Mouse (Mus musculus) heart, postnatal 25 days (tissue): ENCODE results near the gene Gp2. TPM values are rescaled to one million over a fixed set of nuclear protein-coding genes. Genes with fewer than 3 reads are reported as not detected.

Experiments
- DNase-seq: peaks from one replicate; pipeline ENCODE4 v3.0.0; 2022; ENCODE audit warnings: low spot score
- intact Hi-C: fragments of 180-260 bp; cut with DNase I; formaldehyde crosslinking; loops from one replicate; pipeline ENCODE4 v1.15.1; 2025
- total RNA-seq, 2 experiments: library from RNA; stranded (reverse); gene quantifications; 2 replicates each; pipeline ENCODE4 v1.2.3; 2021

Gp2 gene
- not detected for total RNA-seq

DNA sequence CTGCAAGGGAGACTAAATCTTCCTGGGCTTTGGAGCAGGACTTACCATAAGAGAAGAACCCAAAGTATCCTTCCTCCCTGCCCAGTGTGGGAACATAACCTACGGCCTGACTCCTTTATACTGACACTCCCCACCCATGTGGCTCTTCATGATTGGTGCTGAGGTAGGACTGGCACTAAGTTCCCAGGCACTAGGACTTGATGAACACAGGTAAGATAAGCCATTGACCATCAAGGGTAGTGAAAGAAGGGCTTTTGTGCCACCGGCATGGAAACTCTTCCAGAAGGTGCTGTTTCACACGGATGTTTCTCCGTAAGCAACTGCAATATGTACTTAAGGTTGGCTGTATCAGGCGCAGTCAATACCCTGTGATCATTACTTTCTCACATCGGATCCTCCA is at the start of gene Gp2:
Gp2 (minus strand) TSS at position 101 of the 400 bp plus-strand sequence.
- DNase-seq: no peak
- intact Hi-C loops: no loop called here

DNA sequence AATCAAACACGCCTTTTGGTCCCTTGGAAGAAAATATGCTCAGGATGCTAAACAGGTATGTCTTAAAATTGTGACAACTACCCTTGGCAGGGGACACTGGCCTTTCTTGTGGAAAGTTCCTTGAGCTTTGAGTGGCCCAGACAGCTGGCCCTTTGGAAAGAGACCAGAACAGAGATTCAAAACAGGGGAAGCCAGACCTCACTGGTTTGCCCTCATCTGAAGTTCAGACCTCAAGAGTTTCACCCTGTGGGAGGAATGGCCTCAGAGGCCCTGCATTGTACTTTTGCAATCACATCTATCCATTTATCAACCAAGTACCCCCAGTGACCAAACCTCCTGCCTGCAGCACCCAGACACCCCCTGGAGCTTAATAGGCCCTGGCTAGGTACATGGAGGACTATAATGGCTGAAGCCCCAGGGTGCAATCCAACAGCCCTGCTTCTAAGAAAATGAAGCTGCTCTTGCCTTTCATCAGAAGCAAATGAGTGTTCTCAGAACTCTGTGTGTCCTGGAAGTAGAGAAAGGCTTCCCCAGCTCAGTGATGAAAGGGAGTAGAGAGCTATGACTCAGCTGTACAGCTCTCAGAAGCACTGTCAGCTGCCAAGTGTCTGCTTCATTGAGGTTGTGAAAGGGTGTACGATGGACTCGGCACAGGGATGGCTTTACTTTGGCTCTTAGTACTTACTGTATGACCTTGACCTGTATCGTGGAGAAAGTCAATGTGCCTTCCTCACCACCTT is 31.1 kb upstream of the Gp2 start:
- intact Hi-C loops: no loop called here
- DNase-seq: no peak

DNA sequence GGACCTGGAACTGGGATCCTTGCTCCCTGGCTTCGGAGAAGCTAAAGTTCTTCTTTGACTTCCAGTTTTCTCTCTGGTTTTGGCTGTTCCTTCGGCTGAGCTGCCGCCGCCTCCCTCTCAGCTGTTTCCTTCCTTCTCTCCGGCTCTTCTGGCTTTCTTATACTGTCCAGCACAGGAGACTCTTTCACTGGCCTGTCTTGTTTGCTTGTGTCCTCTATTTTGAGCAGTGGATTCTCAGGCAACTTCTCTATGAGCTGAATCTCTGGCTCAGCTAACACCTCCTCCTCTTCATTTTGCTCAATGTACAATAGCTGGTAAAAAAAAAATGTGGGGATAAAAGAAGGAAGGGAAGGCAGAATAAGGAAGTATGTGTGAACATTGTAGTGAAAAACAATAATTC is 27.6 kb upstream of the Gp2 start:
- DNase-seq: no peak
- intact Hi-C loops: no loop called here

DNA sequence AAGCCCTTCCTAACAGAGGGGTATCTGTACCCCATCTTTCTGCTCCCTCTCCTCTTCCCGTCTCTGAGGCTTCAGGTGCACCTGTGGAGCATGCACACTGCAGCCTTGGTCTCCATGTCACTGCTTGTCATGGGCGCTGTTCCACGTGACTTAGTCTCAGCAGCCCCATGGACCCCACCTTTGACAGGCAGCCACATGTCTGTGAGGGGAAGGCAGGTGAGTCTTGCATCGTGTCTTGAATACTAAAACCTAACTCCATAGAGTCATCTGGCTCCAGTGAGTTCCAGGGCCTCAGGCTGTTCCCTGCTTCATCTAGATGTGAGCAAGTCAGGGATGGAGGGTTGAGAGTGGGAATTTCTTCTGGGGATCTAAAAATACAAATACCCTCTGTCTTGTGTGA is 25.1 kb upstream of the Gp2 start:
- no peak for DNase-seq
- intact Hi-C loops: no loop called here

DNA sequence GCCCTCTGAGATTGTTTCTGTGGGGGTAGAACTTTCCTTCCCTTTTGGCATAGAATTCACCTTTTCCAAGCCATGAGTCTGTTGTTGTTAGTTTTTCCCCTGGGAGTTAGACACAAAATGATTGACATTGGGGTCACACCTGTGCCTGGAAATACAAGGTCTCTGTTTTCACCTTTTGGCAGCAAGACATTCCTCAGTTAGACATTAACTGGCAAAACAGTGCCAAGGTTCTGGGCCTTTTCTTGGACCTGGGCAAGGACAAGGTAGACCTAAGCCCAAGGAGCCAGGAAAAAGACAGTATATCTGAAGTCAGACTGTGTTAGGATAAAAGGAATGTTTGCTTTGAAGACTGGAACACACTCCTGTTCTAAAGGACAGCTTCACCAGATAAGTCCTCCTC is 20.2 kb upstream of the Gp2 start, which contains the start of gene Umod:
Umod (minus strand) TSS at position 27 of the 400 bp plus-strand sequence.
- intact Hi-C loops: no loop called here
- DNase-seq: no peak

DNA sequence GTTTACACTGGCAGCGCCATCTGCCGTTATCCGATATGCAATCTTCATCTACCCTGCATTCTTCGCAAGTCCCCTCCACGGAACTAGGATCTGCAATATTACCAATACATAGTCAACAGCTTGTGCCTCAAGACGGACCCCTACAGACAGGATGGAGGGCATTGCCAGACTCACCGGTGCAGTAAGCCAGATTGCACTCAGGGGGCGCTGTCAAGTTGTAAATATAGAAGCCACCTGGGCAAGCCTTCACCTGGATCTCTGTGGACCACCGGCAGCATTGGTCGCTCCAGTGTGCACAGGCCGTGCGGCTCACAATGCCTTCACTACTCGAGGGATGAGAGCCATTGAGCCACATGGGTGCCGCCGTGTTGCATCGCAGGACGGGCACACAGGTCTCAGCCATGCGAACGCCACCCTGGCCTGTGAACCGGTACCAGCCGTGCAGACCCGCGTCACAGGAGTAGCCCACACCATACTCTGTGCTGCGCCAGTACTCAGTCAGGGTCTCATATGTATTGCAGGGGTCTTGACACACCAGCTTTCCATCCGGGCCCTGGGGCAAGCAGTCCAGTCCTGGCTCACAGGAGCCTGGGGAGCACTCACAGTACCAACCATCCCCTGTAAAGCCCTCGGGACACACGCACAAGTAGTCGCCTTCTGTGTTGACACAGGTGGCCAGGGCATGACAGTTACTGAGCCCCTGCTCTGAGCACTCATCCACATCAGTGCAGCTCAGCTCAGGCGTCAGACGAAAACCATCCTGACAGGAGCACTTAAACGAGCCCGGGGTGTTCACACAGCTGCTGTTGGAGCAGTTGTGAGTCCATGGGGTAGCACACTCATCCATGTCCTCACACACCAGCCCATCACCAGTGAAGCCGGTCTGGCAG is 17.7 kb upstream of the Gp2 start:
- DNase-seq: no peak
- intact Hi-C loops: no loop called here

DNA sequence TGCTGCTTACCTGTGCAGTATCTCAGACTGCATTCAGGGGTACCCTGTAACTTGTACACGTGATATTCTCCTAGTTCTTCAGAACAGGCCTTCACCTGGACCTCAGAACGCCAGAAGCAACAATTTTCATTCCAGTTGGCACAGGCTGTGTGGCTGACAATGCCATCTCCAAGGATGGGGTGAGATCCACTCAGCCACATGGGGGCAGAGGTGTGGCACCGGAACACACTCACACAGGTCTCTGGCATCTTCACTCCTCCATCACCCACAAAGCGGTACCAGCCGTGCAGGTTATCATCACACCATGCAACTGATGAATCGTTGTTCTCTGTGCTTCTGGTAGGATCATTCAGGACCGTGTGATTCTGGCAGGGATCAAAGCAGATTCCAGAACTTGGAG is 4.9 kb downstream of the Gp2 start:
- intact Hi-C loops: no loop called here

DNA sequence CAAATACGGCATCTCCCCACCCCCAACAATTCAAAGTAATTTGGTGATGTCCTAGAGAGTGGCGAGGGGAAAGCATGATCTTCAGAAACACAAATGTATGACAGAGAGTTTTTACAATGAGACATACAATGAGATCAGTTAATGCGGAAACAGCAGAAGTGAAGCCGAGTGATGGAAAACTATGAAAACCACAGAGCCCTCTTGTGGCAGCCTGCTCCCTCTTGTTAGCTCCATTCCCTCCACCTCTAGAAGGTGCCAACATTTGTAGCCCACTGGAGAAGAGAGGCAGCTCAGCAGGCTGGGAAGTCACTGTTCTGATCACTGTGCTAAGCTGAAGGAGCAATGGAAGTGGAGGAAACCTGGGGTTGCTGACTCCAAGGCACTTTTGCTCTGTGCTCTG is 15.2 kb downstream of the Gp2 start:
- DNase-seq: no peak
- intact Hi-C loops: no loop called here

More for the DNA sequence above, 4.9 kb downstream of the Gp2 start:
- DNase-seq: no peak

DNA sequence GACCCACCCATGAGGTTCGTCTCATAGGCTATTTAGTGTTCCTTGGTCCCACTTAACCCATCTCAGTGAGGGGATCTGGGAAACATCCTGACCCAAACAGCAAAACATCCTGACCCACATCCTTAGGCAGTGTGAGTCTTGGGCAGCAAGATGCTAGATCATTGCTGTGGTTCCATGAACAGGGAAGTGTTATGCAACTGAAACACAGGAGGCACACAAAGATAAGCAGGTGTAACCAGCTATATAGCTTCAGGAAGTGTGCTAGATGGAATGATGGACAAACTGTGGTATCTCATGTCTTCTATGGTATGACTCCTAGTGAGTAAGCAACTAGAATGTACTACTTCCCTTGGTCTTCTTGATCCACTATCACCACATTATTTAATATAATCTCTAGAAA is 17.1 kb downstream of the Gp2 start:
- DNase-seq: no peak
- intact Hi-C loops: no loop called here

DNA sequence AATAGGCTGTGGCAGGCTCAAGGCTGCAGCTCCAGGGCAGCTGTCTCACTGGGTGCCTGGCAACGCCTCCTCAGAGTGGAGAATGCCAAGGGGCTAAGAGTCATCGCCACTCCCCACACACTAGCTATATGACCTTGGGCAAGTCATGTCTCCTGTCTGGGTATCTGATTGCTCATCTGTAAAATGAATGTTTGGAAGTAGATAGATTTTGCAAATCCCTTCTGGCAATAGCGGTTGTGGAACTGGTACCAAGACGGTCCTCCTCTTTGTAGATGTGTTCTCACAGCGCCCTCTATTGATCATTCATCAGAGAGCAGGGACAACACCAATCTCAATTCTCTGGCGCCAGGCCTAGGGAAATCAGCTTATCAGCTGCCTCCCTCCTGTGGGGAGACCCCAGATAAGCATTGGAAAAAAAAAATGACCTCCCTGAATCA is 31.9 kb downstream of the Gp2 start:
- DNase-seq: no peak
- intact Hi-C loops: loop anchor here (5.0 kb wide), 1 partner anchor 405 kb away; no protein-coding TSS in a partner anchor

DNA sequence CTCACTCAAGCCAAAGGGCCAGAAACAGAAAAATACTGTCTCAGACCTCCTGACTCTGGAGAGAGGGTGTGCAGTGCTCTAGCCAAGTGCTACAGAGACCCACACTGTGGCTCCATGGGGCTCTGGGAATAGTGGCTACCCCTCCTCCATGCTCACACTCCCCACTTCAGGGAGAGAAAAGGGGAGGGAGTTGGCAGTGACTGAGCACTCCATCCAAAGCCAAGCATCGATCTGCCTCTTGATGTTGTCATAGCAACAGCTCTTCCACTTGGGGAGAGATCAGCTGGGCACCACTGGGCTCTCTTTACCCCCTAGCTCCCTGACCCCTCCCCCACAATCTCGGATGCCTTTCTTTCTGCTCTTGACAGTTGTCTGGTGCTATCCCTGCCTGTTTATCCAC is 38.4 kb downstream of the Gp2 start:
- intact Hi-C loops: no loop called here
- DNase-seq: no peak

DNA sequence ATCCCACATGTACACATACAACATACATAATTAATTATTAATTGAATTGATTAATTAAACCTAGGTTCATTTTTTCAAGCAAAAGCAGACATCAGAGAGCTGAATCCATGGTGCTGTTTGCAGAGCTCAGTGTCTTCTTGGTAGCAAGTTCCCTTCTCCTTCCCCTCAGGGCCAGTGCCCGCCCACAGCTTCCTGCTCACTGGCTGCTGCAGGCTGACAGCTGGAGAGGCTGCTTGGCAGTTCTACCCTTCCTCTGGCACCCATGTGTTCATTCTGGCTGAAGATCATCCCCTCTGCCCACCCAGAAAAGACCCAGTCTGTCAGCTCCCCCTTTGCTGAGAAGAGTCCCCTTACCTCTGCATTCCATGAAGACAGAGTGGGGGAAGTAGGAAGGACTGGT is 40.6 kb downstream of the Gp2 start:
- intact Hi-C loops: no loop called here
- DNase-seq: no peak

DNA sequence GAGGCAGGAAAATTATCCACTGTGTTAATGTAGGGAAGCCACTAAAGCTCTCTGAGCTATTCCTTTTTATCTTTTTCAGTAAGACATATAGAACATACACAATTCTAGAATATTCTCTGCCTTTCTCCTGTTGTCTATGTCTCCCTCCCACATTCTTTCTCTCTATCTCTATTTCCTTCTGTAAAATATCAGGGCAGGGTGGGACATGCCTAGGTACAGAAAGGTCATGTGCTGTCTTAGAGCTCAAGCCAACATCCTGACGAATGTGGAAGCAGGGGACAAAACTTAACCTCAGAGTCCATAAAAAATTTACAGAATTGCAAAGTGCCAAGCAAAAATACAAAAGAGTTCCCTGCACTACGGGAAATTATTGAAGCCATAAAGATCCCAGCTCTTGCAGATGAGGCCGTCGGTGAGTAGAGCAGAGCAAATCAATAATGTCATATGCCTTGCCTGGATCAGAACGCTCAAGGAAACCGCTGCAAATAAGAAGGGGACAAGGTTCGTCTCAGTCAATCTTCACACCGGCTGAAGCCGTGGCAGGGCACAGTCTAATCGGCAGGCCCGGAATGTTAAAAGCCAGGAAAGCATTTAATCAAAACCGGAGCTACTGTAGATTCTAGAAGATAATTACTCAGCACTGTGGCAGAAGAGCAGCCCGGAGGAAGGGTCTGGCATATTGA is 64.9 kb downstream of the Gp2 start:
- intact Hi-C loops: no loop called here
- DNase-seq: no peak

Other genes starting within 250 kb of the Gp2 start
- gene Umod, start 20.0 kb upstream of the Gp2 start, total RNA-seq: not detected
- 1 to 10 TPM; 6.9 to 7.0 TPM for gene Acsm5, start 60.2 kb upstream of the Gp2 start, total RNA-seq
- gene Pdilt, start 64.2 kb upstream of the Gp2 start, total RNA-seq: not detected
- gene Acsm2, start 95.1 kb upstream of the Gp2 start, total RNA-seq: not detected
- gene Acsm1, start 147.7 kb upstream of the Gp2 start, total RNA-seq: not detected
- gene Acsm4, start 230.7 kb upstream of the Gp2 start, total RNA-seq: not detected